Mouse (Mus musculus) thymus, adult 2 months (tissue): ENCODE measurements around the gene Pbx4. TPM values are rescaled to one million over a fixed set of nuclear protein-coding genes. Genes with fewer than 3 reads are reported as not detected.

Experiments
- DNase-seq: peaks from one replicate; pipeline ENCODE4 v3.0.0; 2021
- H3K27ac ChIP-seq: fragments of 200-500 bp; 2 replicates; pipeline ENCODE4 v1.5.1; 2012; ENCODE audit warnings: low read length, control low read depth; ENCODE audit not compliant: control insufficient read depth, insufficient read depth
- H3K27me3 ChIP-seq: fragments of 200-500 bp; 2 replicates; pipeline ENCODE4 v1.6.1; 2012; ENCODE audit warnings: mild to moderate bottlenecking, low read length, moderate library complexity, mixed read lengths; ENCODE audit not compliant: control insufficient read depth, insufficient read depth
- H3K36me3 ChIP-seq: fragments of 200-500 bp; 2 replicates; pipeline ENCODE4 v1.6.1; 2012; ENCODE audit warnings: mild to moderate bottlenecking, low read length, moderate library complexity; ENCODE audit not compliant: control insufficient read depth, insufficient read depth
- H3K4me1 ChIP-seq: fragments of 200-500 bp; replicated peaks from 2 replicates; pipeline ENCODE4 v1.6.1; 2012; ENCODE audit warnings: low read length; ENCODE audit not compliant: control insufficient read depth, insufficient read depth
- H3K4me3 ChIP-seq: fragments of 200-500 bp; 2 replicates; pipeline ENCODE4 v1.5.1; 2012; ENCODE audit warnings: mild to moderate bottlenecking, low read length, control low read depth, moderate library complexity; ENCODE audit not compliant: control insufficient read depth, insufficient read depth
- CTCF ChIP-seq: fragments of 200-500 bp; IDR thresholded peaks from 2 replicates; pipeline ENCODE4 v1.5.1; 2012; ENCODE audit warnings: mild to moderate bottlenecking, control low read depth, low read length, moderate library complexity, borderline replicate concordance; ENCODE audit not compliant: control insufficient read depth, poor library complexity, insufficient read depth; ENCODE audit errors: extremely low read depth
- POLR2A ChIP-seq: fragments of 200-500 bp; IDR thresholded peaks from 2 replicates; pipeline ENCODE4 v1.6.1; 2012; ENCODE audit warnings: mild to moderate bottlenecking, low read length, control low read depth, moderate library complexity; ENCODE audit not compliant: control insufficient read depth, poor library complexity, insufficient read depth; ENCODE audit errors: extremely low read depth
- WGBS: fragments of 180-500 bp; shearing (Covaris S2); methylation state at CpG from one replicate; pipeline ENCODE4 v1.1.7; 2018; 5-methylcytosine and 5-hydroxymethylcytosine counted together
- polyA plus RNA-seq: library from polyadenylated mRNA; depleted of rRNA; stranded (reverse); fragments of >200 nt; gene quantifications from 2 replicates; pipeline ENCODE4 v1.2.3, GENCODE M21; 2012

Gene Pbx4
- polyA plus RNA-seq, 1 experiment, result 29.0 TPM

GRCm38 (mm10) chr8:69876967-69877366 is 44.7 kb downstream of the Pbx4 start:
- no peak overlapping the region for H3K27ac ChIP-seq
- WGBS, result 84% methylated on average over 10 of the region's 10 CpGs

DNA sequence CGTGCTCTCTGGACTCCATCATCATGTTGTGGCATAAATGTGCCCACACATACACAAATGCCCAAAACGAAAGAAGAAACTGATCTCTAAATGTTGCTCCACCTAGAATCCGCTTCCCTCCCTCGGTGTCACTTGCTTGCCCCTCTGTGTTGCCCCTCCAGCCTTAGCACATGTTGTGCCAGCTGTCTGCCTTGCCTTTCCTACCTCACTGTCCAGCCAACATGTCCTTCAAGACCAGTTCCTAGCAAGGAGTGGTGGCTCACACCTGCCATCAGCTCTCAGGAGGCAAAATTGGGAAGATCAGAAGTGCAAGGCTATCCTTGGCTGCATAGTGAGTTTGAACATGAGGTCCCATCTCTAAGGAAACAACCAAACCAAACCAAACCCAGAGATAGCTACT is 45.1 kb downstream of the Pbx4 start:
- no peak for DNase-seq
- Histone ChIP-seq H3K27me3 (peaks cover 18% of the 10 kb centered on the region; the same call in 1 of the 2 replicates), H3K4me1 (peaks cover 11% of the 10 kb centered on the region; the same call in 1 of the 2 replicates), H3K27ac (no peak overlapping the region), H3K36me3 (no peaks in the 10 kb centered on the region), H3K4me3 (no peak overlapping the region)
- TF ChIP-seq POLR2A, result no peak
- no peak for TF ChIP-seq CTCF
- WGBS, result 91% methylated on average over 4 of the region's 4 CpGs

More at GRCm38 (mm10) chr8:69876967-69877366, 44.7 kb downstream of the Pbx4 start:
- no peak overlapping the region for H3K4me3 ChIP-seq
- peaks cover 7% of the 10 kb centered on the region; the same call in 1 of the 2 replicates for H3K4me1 ChIP-seq
- no peaks in the 10 kb centered on the region for H3K36me3 ChIP-seq
- H3K27me3 ChIP-seq, result peaks cover 16% of the 10 kb centered on the region; the same call in 1 of the 2 replicates
- TF ChIP-seq POLR2A (no peak), CTCF (no peak)
- no peak for DNase-seq

GRCm38 (mm10) chr8:69877992-69878391 is 45.7 kb downstream of the Pbx4 start:
- H3K4me3 ChIP-seq, result no peak overlapping the region
- H3K27ac ChIP-seq, result no peak overlapping the region
- DNase-seq, result no peak
- TF ChIP-seq CTCF, result no peak
- TF ChIP-seq POLR2A, result no peak
- H3K4me1 ChIP-seq, result peaks cover 12% of the 10 kb centered on the region; the same call in 1 of the 2 replicates
- H3K27me3 ChIP-seq, result peaks cover 19% of the 10 kb centered on the region; the same call in 1 of the 2 replicates
- 89% methylated on average over 3 of the region's 3 CpGs for WGBS
- H3K36me3 ChIP-seq, result no peaks in the 10 kb centered on the region

- 77% methylated on average over 8 of the region's 8 CpGs for WGBS
- Histone ChIP-seq H3K27me3 (peaks cover 25% of the 10 kb centered on the region), H3K4me1 (peaks cover 12% of the 10 kb centered on the region; the same call in 1 of the 2 replicates), H3K27ac (no peak overlapping the region), H3K36me3 (no peaks in the 10 kb centered on the region), H3K4me3 (no peak overlapping the region)
- TF ChIP-seq POLR2A (no peak), CTCF (no peak)
- no peak for DNase-seq
Observed at GRCm38 (mm10) chr8:69879678-69880077, 47.4 kb downstream of the Pbx4 start.

GRCm38 (mm10) chr8:69880841-69881240 is 48.5 kb downstream of the Pbx4 start:
- no peak overlapping the region for H3K4me3 ChIP-seq

DNA sequence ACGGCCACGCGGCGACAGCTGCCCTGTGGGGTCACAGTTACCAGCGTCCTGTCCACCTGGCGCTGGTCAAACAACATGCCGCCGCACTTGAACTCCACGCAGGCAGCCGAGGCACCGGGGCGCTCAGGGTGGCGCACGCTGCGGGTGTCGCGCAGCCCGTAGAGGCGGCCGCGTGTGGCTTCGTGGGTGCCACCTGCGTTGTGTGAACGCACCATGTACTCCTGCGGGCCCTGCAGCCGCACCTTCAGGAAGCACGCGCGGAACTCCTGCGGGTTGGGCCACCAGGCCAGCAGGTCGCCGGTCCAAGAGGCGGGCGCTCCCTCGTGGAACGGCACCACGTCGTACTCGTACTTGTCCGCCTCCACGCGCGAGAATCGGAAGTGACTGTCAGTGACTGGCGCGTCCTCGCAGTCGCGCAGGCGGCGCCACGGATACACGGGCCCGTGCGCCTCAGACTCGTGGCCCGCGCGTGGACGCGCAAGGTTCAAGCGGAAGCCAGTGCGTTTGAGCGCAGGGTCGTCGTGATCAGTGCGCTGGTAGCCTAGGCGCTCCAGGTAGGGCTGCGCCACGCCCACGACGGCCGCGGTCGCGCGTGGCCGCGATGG is 49.1 kb downstream of the Pbx4 start:
- Histone ChIP-seq H3K27me3 (peaks cover 34% of the 10 kb centered on the region), H3K27ac (no peak overlapping the region), H3K4me1 (peaks cover 12% of the 10 kb centered on the region; the same call in 1 of the 2 replicates), H3K36me3 (no peaks in the 10 kb centered on the region), H3K4me3 (peak overlapping the region; percentile 43)
- no peak for DNase-seq
- TF ChIP-seq POLR2A, result no peak
- no peak for TF ChIP-seq CTCF
- WGBS, result 33% methylated on average over 79 of the region's 79 CpGs

More at GRCm38 (mm10) chr8:69880841-69881240, 48.5 kb downstream of the Pbx4 start:
- no peak overlapping the region for H3K27ac ChIP-seq
- H3K27me3 ChIP-seq, result peaks cover 29% of the 10 kb centered on the region
- WGBS, result 28% methylated on average over 37 of the region's 37 CpGs
- TF ChIP-seq CTCF, result no peak
- TF ChIP-seq POLR2A, result no peak
- H3K36me3 ChIP-seq, result no peaks in the 10 kb centered on the region
- no peak for DNase-seq
- H3K4me1 ChIP-seq, result peaks cover 12% of the 10 kb centered on the region; the same call in 1 of the 2 replicates

DNA sequence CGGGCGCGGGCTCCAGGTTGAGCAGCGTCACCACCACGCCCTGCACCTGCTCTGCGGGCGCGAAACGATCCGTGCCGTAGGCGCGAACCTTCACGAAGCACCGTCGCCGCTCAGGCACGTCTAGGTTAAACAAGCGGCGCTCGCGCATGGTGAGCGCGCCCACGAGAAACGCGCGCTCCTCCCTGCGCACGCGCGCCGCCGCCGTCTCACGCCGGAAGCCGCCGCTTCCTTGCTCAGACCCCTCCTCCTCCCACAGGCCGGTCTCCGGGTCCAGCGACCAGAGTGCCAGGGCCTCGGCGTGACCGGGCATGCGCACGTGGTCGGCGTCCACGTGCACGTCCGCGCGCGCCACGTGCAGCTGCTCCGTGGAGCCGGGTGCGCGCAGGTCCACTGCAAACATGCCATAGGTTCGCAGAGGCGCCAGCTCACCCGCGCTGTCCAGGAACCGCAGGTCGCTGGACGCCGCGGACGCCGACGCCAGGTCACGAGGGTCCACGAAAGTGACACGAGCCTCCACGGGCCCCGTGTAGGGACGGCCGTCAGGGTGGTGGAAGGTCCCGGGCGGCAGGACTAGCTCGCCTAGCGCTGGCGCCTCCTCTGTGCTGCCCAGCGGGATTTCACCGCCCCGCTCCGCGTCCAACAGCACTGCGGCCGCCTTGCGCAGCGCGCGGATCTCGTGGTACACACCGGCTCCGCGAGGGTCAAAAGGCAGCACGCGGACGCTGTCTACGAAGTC is 49.9 kb downstream of the Pbx4 start:
- Histone ChIP-seq H3K27me3 (peaks cover 36% of the 10 kb centered on the region), H3K27ac (no peak overlapping the region), H3K4me3 (peak overlapping the region; percentile 43), H3K4me1 (peaks cover 12% of the 10 kb centered on the region; the same call in 1 of the 2 replicates), H3K36me3 (no peaks in the 10 kb centered on the region)
- WGBS, result 11% methylated on average over 103 of the region's 103 CpGs
- TF ChIP-seq CTCF (no peak), POLR2A (no peak)
- DNase-seq, result no peak
